Mouse (Mus musculus) stomach, embryonic 14.5 days (tissue): ENCODE measurements at regions not wholly inside any gene's neighbourhood (a gene's known extent, or its start where the extent isn't known, plus 50 kb on each side); places are given as distances from the start of the nearest gene placed in this dataset.

ENCODE experiments used
- ATAC-seq: fragments of 200-750 bp; cut with Nextera tagmentation; 2 replicates; pipeline ENCODE4 v1.8.0; 2017; ENCODE audit warnings: low read depth, moderate TSS enrichment; ENCODE audit not compliant: insufficient number of reproducible peaks, insufficient read depth, low FRiP score
- H3K27ac ChIP-seq: fragments of 300-500 bp; sonication (generic); 2 replicates; pipeline ENCODE4 v1.5.1; 2014; ENCODE audit warnings: mild to moderate bottlenecking, low read length, moderate library complexity, mixed read lengths
- H3K27me3 ChIP-seq: fragments of 300-500 bp; sonication (generic); 2 replicates; pipeline ENCODE4 v1.6.1; 2014; ENCODE audit warnings: low read length, control low read depth, mixed read lengths; ENCODE audit not compliant: control insufficient read depth, insufficient read depth
- H3K36me3 ChIP-seq: fragments of 300-500 bp; sonication (generic); 2 replicates; pipeline ENCODE4 v1.6.1; 2014; ENCODE audit warnings: mild to moderate bottlenecking, control low read depth, low read length, moderate library complexity, mixed read lengths; ENCODE audit not compliant: control insufficient read depth, insufficient read depth
- H3K4me1 ChIP-seq: fragments of 300-500 bp; sonication (generic); 2 replicates; pipeline ENCODE4 v1.6.1; 2014; ENCODE audit warnings: low read length, control low read depth, mixed read lengths; ENCODE audit not compliant: control insufficient read depth, insufficient read depth
- H3K4me2 ChIP-seq: fragments of 300-500 bp; sonication (generic); replicated peaks from 2 replicates; pipeline ENCODE4 v1.6.1; 2014; ENCODE audit warnings: low read depth, low read length, control low read depth
- H3K4me3 ChIP-seq: fragments of 300-500 bp; sonication (generic); 2 replicates; pipeline ENCODE4 v1.5.1; 2014; ENCODE audit warnings: low read depth, low read length, control low read depth
- H3K9ac ChIP-seq: fragments of 300-500 bp; sonication (generic); replicated peaks from 2 replicates; pipeline ENCODE4 v1.6.1; 2014; ENCODE audit warnings: low read depth, mild to moderate bottlenecking, control low read depth, low read length, moderate library complexity, mixed read lengths
- H3K9me3 ChIP-seq: fragments of 300-500 bp; sonication (generic); 2 replicates; pipeline ENCODE4 v1.6.1; 2016; ENCODE audit warnings: low read depth, low read length, control low read depth; ENCODE audit not compliant: control insufficient read depth
- WGBS: fragments of 180-500 bp; shearing (Covaris S2); extraction: QIAGEN DNeasy Blood & Tissue Kit; methylation state at CpG from one replicate; pipeline ENCODE4 v1.1.7; 2014; 5-methylcytosine and 5-hydroxymethylcytosine counted together

- Histone ChIP-seq H3K9ac (no peak overlapping the region), H3K4me3 (no peak overlapping the region), H3K36me3 (no peaks in the 10 kb centered on the region), H3K27me3 (no peaks in the 10 kb centered on the region), H3K4me1 (no peaks in the 10 kb centered on the region), H3K9me3 (no peaks in the 10 kb centered on the region), H3K4me2 (no peak overlapping the region), H3K27ac (no peak overlapping the region)
- WGBS: 43% methylated on average over 1 of the region's 1 CpGs
- ATAC-seq: no peak
Observed at GRCm38 (mm10) chr16:95057596-95057995, 60.1 kb upstream of the Kcnj6 start.

DNA sequence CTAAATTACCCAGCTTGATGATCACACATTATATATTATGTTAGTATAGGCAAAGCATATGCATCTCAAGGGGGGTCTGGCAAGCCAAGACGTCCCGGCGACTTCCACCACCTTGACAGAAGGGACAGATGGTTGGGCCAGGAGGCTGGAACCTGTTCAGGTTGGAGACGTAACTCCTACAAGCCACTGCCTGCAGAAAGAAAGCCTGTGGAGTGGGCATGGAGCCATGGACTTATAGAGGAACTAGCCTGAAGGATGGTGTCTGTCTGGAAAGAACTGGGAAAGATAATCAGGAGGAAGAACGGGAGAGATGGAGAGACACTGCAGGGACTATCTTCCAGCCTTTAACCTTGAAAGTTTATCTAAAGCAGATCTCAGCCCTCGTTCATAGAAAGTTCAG, 66.9 kb upstream of the Kcnj6 start:
- Histone ChIP-seq H3K4me1 (no peaks in the 10 kb centered on the region), H3K9ac (no peak overlapping the region), H3K4me3 (no peak overlapping the region), H3K4me2 (no peak overlapping the region), H3K9me3 (no peaks in the 10 kb centered on the region), H3K27me3 (no peaks in the 10 kb centered on the region), H3K36me3 (no peaks in the 10 kb centered on the region), H3K27ac (no peak overlapping the region)
- WGBS: 85% methylated on average over 6 of the region's 6 CpGs
- ATAC-seq: no peak

GRCm38 (mm10) chr16:95066687-95067086, 69.2 kb upstream of the Kcnj6 start:
- no peak overlapping the region for H3K9ac ChIP-seq
- WGBS: 91% methylated on average over 3 of the region's 3 CpGs
- no peak overlapping the region for H3K27ac ChIP-seq
- no peaks in the 10 kb centered on the region for H3K36me3 ChIP-seq
- ATAC-seq: no peak
- no peaks in the 10 kb centered on the region for H3K27me3 ChIP-seq
- H3K4me2 ChIP-seq: no peak overlapping the region
- no peak overlapping the region for H3K4me3 ChIP-seq
- no peaks in the 10 kb centered on the region for H3K4me1 ChIP-seq
- no peaks in the 10 kb centered on the region for H3K9me3 ChIP-seq

- no peak overlapping the region for H3K4me3 ChIP-seq
- no peaks in the 10 kb centered on the region for H3K36me3 ChIP-seq
- no peaks in the 10 kb centered on the region for H3K27me3 ChIP-seq
- ATAC-seq: no peak
- WGBS: 75% methylated on average over 6 of the region's 6 CpGs
- no peak overlapping the region for H3K27ac ChIP-seq
- H3K9ac ChIP-seq: no peak overlapping the region
- H3K9me3 ChIP-seq: no peaks in the 10 kb centered on the region
- no peaks in the 10 kb centered on the region for H3K4me1 ChIP-seq
- H3K4me2 ChIP-seq: no peak overlapping the region
Observed at GRCm38 (mm10) chr16:95092471-95093221, 95.1 kb upstream of the Kcnj6 start.

DNA sequence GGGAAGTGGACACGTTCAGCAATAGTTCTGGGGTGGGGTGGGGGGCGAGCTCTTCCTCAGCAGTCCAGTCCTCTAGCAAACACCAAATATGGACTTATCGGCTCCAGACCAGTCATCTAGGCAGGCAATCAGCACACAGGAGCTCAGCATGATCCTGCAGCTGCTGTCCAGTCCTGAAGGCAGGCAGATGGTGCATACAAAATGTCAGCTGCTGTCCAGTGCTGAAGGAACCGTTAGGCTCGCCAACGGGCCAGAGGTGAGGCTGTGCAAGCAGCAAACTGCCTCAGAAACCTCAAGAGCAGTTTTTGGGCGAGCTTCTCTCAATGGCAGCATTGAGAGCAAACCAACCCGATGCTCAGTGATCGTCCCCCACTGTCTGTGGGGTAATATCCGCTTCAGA, 96.3 kb upstream of the Kcnj6 start:
- H3K36me3 ChIP-seq: no peaks in the 10 kb centered on the region
- no peak overlapping the region for H3K4me3 ChIP-seq
- no peaks in the 10 kb centered on the region for H3K9me3 ChIP-seq
- H3K4me1 ChIP-seq: no peaks in the 10 kb centered on the region
- peak; percentile 72; the same call in 1 of the 2 replicates for ATAC-seq
- no peak overlapping the region for H3K4me2 ChIP-seq
- no peak overlapping the region for H3K27ac ChIP-seq
- no peak overlapping the region for H3K9ac ChIP-seq
- 19% methylated on average over 10 of the region's 10 CpGs for WGBS
- no peaks in the 10 kb centered on the region for H3K27me3 ChIP-seq

GRCm38 (mm10) chr16:95100954-95101353, 103.5 kb upstream of the Kcnj6 start:
- H3K9ac ChIP-seq: no peak overlapping the region
- H3K4me1 ChIP-seq: no peaks in the 10 kb centered on the region
- H3K36me3 ChIP-seq: no peaks in the 10 kb centered on the region
- H3K9me3 ChIP-seq: no peaks in the 10 kb centered on the region
- no peak for ATAC-seq
- H3K4me2 ChIP-seq: no peak overlapping the region
- H3K4me3 ChIP-seq: no peak overlapping the region
- H3K27me3 ChIP-seq: no peaks in the 10 kb centered on the region
- WGBS: 74% methylated on average over 9 of the region's 9 CpGs
- H3K27ac ChIP-seq: no peak overlapping the region

DNA sequence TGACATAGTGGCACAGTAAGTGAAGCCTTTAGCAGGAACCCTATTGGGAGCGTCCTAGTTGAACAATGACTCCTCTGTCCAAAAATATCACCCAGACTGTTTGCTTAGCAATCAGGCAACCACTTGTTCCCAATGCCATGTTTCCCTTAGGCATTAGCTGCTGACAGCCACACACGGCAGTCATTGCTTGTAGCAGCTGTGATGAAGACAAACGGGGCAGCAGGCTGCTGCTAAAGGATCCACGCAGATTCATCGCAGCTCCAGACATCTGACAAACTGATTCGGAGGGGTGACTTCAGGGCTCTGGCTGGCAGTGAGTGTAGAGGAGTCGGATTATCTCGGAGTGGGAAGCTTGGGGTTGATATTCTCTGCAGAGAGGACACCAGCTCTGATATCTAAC, 120.0 kb upstream of the Kcnj6 start:
- H3K36me3 ChIP-seq: no peaks in the 10 kb centered on the region
- no peaks in the 10 kb centered on the region for H3K27me3 ChIP-seq
- H3K9ac ChIP-seq: no peak overlapping the region
- H3K27ac ChIP-seq: no peak overlapping the region
- no peak overlapping the region for H3K4me3 ChIP-seq
- no peaks in the 10 kb centered on the region for H3K4me1 ChIP-seq
- no peak overlapping the region for H3K4me2 ChIP-seq
- WGBS: 38% methylated on average over 8 of the region's 8 CpGs
- ATAC-seq: no peak
- H3K9me3 ChIP-seq: no peaks in the 10 kb centered on the region

GRCm38 (mm10) chr16:95119293-95119692, 121.8 kb upstream of the Kcnj6 start:
- H3K27me3 ChIP-seq: no peaks in the 10 kb centered on the region
- H3K9me3 ChIP-seq: no peaks in the 10 kb centered on the region
- no peak overlapping the region for H3K27ac ChIP-seq
- H3K9ac ChIP-seq: no peak overlapping the region
- no peaks in the 10 kb centered on the region for H3K36me3 ChIP-seq
- H3K4me1 ChIP-seq: no peaks in the 10 kb centered on the region
- whole genome bisulfite sequencing: 53% methylated on average over 4 of the region's 4 CpGs
- ATAC-seq: no peak
- no peak overlapping the region for H3K4me3 ChIP-seq
- H3K4me2 ChIP-seq: no peak overlapping the region

DNA sequence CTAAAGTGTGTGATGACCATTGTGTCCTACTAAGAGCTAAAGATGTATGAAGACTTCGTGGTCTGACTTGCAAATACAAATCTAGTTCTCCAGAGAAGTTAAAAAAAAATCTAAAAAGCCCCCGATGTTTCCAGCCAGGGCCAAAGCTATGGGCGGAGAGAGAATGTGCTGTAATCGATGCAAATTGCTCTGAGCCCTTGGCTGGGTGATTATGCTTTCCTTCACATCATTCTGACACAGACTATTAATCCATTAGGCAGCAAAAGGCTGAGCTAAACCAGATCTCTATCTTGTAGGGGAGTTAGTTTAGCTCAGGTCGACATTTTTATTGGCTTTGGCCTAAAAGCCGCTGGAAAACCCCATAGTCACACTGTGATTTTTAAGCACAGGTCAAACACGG, 124.5 kb upstream of the Kcnj6 start:
- 25% methylated on average over 7 of the region's 7 CpGs for WGBS
- Histone ChIP-seq H3K36me3 (no peaks in the 10 kb centered on the region), H3K4me2 (no peak overlapping the region), H3K27me3 (no peaks in the 10 kb centered on the region), H3K4me1 (no peaks in the 10 kb centered on the region), H3K27ac (no peak overlapping the region), H3K9ac (no peak overlapping the region), H3K4me3 (no peak overlapping the region), H3K9me3 (no peaks in the 10 kb centered on the region)
- ATAC-seq: no peak
